Mouse (Mus musculus) olfactory bulb, adult 2 months (tissue): ENCODE measurements around the gene Erv3.

Source experiments
- CTCF ChIP-seq: fragments of 200-500 bp; IDR thresholded peaks from 2 replicates; pipeline ENCODE4 v1.5.1; 2012; ENCODE audit warnings: low read depth, mild to moderate bottlenecking, low read length, moderate library complexity; ENCODE audit not compliant: insufficient read depth
- POLR2A ChIP-seq: fragments of 200-500 bp; IDR thresholded peaks from 2 replicates; pipeline ENCODE4 v1.6.1; 2012; ENCODE audit warnings: mild to moderate bottlenecking, low read depth, low read length, moderate library complexity; ENCODE audit not compliant: insufficient read depth

GRCm38 (mm10) chr2:131868983-131869382 lies 9.4 kb upstream of the Erv3 start:
- TF ChIP-seq CTCF (no peak), POLR2A (no peak)
